Mouse (Mus musculus) gastrocnemius, adult 8-10 months (tissue): Measurements from ENCODE around the gene Rnd3. TPM values are rescaled to one million over a fixed set of nuclear protein-coding genes. Genes with fewer than 3 reads are reported as not detected.

Source experiments
- DNase-seq, 2 experiments: peaks; one replicate each; pipeline ENCODE4 v3.0.0; 2022; ENCODE audit warnings: low spot score in 2 of 2
- total RNA-seq, 4 experiments: library from RNA; stranded (reverse); gene quantifications; 2 replicates each; pipeline ENCODE4 v1.2.4; 2022

Rnd3 gene
- total RNA-seq: 1 to 10 TPM; 3.2 to 4.5 (median 3.5) TPM

GRCm38 (mm10) chr2:51148975-51149374, at the start of gene Rnd3:
Rnd3 (minus strand) TSS chr2:51149111.
- peak; percentile 88 to 93 for DNase-seq

DNA sequence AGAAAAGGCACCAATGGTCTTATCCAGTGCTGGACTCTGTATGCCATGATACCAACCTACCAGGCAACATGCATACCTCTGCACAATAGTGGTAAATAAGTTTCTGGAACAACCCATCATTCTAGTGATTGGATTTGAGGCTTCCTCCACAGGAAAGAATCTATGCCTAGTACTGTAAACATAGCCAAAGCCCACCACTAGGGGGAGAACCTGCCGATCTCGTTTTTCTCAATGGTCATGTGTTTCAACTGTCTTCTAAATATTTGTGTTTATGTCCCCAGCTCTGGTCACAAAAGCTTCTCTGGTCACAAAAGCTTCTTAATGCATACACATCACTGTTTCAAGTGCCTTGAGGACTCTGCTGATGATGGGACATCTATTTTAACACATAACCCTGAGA, 43.4 kb upstream of the Rnd3 start:
- DNase-seq: no peak

GRCm38 (mm10) chr2:51185762-51186161, 36.9 kb upstream of the Rnd3 start:
- no peak for DNase-seq

DNA sequence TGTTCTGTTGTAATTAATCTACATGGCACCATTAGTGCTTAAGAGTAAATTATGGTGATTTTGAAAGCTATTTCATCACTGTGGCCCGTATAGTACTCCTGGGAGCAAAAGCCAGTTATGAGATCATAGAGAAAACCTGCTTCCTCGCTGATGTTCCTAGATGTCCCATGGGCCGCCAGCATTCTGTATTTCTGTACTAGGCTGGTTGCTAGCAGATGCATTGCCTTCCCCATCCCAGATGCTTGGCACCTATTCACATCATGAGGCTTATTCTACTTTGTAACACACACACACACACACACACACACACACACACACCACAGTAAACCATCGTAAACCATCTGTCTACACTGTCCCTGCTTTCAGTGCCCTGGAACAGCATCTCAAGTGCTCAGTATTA, 34.1 kb upstream of the Rnd3 start:
- no peak for DNase-seq

- DNase-seq: no peak
Observed at GRCm38 (mm10) chr2:51181376-51181775, 32.5 kb upstream of the Rnd3 start.

DNA sequence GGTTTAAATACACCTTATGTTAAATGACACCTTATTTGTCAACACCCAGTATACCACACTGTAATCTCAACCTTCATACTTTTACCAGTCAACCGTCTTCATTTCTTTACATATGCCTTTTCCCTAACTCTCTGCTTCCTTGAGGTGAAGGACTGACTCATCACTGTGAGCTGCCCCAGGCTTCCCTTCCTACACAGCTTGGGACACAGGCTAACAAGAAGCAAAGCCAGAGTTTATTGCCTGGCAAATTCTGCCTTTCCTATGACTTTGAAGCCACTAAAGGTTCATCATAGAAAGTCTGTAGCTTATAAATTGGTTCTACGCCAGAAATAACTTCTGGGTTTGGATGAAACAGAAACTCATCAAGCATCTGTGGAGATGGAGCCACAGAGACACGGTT, 30.2 kb upstream of the Rnd3 start:
- no peak for DNase-seq

DNA sequence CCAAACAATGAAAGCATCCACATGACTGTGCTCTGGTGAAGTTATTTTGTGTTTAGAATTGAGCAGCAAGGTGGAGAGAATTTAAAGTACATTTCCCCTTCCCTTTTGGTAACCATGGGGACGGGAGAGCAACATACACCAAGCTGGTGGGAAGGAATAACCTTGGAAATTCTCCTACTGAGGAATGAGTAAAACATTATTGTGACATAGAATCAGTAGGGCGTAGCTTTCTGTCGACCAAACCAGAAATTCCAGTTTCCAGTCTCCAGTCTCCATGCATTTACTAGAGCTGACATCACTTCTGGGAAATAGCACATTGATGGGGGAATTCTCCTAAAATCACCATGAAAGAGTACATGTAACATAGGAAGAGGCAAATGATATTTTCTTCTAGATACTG, 28.7 kb upstream of the Rnd3 start:
- DNase-seq: no peak

DNA sequence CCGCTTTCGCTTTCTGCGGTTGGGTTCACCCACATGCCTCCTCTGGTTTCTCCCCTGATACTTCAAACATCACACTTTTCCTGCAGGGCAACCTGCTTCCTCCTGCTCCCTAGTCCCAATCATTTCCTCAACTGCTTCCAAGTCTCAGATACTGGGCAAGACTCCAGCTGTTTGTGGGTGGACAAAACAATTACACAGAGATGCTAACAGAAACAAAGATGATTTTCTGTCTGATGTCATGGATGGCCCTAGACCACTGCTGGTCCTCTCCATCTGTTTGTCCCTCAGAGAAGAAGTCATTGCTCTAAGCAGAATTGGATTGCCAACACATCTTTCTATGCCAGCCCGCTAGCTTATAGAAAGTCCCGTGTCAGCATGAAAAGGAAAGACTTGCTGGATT, 26.4 kb upstream of the Rnd3 start:
- no peak for DNase-seq

DNA sequence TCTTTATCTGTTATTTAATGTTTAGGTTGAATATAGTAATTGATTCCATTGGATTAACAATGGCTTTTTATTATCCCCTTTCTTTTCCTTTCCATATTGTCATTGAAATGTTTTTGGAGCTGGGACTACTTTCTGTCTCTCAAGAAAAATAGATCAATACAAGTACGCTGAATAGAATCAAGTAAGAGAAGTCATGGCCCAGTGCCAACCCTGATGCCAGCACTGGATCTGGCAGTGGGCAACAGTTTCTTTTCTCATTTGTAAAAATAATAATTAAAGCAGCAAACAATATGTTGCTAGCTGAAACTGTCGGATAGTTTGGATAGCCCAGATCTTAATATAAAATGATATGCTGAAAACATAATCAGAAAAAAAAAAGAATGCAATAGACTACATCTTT, 12.2 kb upstream of the Rnd3 start:
- DNase-seq: no peak

- no peak for DNase-seq
Observed at GRCm38 (mm10) chr2:51148454-51148853, 457 bp downstream of the Rnd3 start.

DNA sequence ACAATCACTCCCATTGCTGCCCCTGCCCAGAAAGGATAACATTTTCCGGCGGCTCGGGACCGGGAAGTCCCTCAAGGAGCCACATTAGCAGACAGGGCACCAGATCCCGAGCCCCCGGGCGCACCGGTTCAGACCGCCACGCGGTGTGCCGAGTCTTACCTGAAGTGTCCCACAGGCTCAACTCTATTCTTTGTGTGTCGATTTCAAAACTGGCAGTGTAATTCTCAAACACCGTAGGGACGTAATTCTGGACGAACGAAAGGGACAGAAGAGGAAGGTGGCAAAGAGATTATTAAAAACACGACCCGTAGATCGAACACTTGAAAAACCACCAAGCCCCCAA, 875 bp downstream of the Rnd3 start:
- DNase-seq: no peak

GRCm38 (mm10) chr2:51147318-51148064, 1.4 kb downstream of the Rnd3 start:
- peak; percentile 68 to 70 for DNase-seq

GRCm38 (mm10) chr2:51146871-51147317, 2.0 kb downstream of the Rnd3 start:
- DNase-seq: peak; percentile 62 to 79

GRCm38 (mm10) chr2:51145838-51146470, 3.0 kb downstream of the Rnd3 start:
- DNase-seq: peak in 1 of 2 experiments; percentile 10

DNA sequence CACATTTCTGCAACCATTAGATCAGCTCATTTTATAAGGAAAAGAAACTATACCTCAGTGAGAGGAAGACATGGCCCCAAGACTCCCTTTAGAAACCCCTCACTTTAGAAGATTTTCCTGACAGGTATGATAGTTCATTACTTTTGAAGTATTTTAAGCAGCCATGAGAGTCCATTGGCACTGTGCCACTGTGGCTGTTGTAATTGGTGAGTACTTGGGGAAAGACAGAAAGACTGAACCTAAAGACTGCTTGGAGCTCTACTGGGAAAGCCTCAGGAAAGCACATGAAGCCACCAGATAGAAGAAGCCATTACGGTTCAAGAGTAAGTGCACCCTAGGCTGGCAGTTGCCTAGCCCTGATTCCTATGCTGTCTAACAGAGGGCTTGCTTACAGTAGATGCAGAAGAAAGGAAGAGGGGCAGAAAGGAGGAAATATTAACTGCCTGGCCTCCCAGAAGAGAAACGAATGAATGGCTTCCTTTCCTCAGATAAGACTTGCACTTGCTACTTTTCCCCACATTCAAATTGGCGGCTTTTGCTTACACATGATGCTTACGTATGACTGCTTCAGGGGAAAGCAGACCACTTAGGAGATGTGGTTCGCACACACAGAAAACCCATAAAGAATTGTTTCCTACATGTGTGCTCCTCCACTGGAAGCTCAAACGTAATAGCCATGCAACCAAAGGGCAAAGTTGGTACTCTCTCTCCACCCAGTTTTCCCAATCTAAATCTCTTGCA, 4.4 kb downstream of the Rnd3 start:
- no peak for DNase-seq

GRCm38 (mm10) chr2:51142422-51142821, 6.5 kb downstream of the Rnd3 start:
- DNase-seq: no peak

- no peak for DNase-seq
Observed at GRCm38 (mm10) chr2:51141345-51141744, 7.6 kb downstream of the Rnd3 start.

GRCm38 (mm10) chr2:51140486-51140885, 8.4 kb downstream of the Rnd3 start:
- no peak for DNase-seq

GRCm38 (mm10) chr2:51139912-51140446, 8.9 kb downstream of the Rnd3 start:
- DNase-seq: no peak

- peak in 1 of 2 experiments; percentile 5 for DNase-seq
Observed at GRCm38 (mm10) chr2:51139218-51139911, 9.5 kb downstream of the Rnd3 start.

GRCm38 (mm10) chr2:51137726-51138125, 11.2 kb downstream of the Rnd3 start:
- no peak for DNase-seq

DNA sequence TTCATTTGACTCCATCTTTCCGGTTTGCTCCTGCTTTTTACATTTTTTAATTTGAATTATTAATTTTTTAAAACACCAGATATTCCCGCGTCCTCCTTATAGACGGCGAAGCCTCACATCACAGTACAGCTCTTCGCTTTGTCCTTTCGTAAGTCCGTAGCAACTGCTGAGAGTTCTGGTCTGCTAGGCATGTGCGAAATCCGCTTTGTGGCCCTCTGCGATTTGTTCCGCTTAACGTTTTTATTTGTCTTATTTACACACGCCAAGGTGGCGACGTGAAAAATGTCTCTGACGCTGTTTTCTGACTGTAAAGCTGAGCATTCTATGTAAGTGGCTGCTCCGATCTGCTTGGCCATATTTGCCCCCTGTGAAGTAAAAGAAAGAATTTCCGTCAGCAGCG, 16.7 kb downstream of the Rnd3 start:
- DNase-seq: no peak
